Mouse (Mus musculus) Patski (cell line): ENCODE results near the gene Psmb8. TPM values are rescaled to one million over a fixed set of nuclear protein-coding genes. Genes with fewer than 3 reads are reported as not detected.

Experiments
- ATAC-seq: fragments of 100-300 bp; one replicate; pipeline ENCODE4 v1.8.0; 2021
- CTCF ChIA-PET: fragments of 350-600 bp; sonication (Branson Sonifier 250); formaldehyde crosslinking; loops from one replicate; lab custom pipeline; 2022; ENCODE audit warnings: inconsistent platforms; lab: Charles Lee
- POLR2A ChIA-PET: fragments of 350-600 bp; sonication (Branson Sonifier 250); formaldehyde crosslinking; loops from one replicate; lab custom pipeline; 2022; ENCODE audit warnings: antibody characterized with exemption, inconsistent platforms; lab: Charles Lee
- DNase-seq: peaks from one replicate; pipeline ENCODE4 v3.0.0-alpha.2; 2011; ENCODE audit warnings: low read depth, low spot score
- H3K27me3 ChIP-seq: fragments of 371-371 bp; one replicate; pipeline ENCODE4 v1.5.1; 2021
- CTCF ChIP-seq: fragments of 100-300 bp; IDR thresholded peaks from one replicate; pipeline ENCODE4 v1.5.1; 2021
- in situ Hi-C: fragments of 300-500 bp; cut with MboI; formaldehyde crosslinking; loops from 3 replicates; pipeline ENCODE4 v1.11.1; 2018; ENCODE audit warnings: low pct_unique_long_range_greater_than_20kb, mixed read lengths
- polyA plus RNA-seq: library from polyadenylated mRNA; unstranded; gene quantifications from one replicate; pipeline ENCODE4 v1.2.3, GENCODE M21; 2021

Psmb8 gene
- 18.7 TPM for polyA plus RNA-seq

- ATAC-seq: peak; percentile 72
- ChIA-PET POLR2A (interaction anchor here (0.5 kb wide), 1 partner anchor 856 kb away, joined by 3 read pairs; no protein-coding TSS in a partner anchor), CTCF (interaction anchor here (1.1 kb wide), 1 partner anchor 27 kb away, joined by 3 read pairs; no protein-coding TSS in a partner anchor)
- no peaks in the 10 kb centered on the region for H3K27me3 ChIP-seq
- in situ Hi-C loops: no loop called here
- no peak for DNase-seq
- TF ChIP-seq CTCF: no peak
These were observed at the start of gene Psmb8 for GRCm38 (mm10) chr17:34196941-34197894. TSS of gene Psmb8 (plus strand) at chr17:34197721.

- DNase-seq: peak; percentile 71
- POLR2A ChIA-PET: no interaction called here
- in situ Hi-C loops: no loop called here
- ATAC-seq: peak; percentile 94
- CTCF ChIA-PET: no interaction called here
- peaks cover 1% of the 10 kb centered on the region for H3K27me3 ChIP-seq
- no peak for TF ChIP-seq CTCF
These were observed 44.6 kb upstream of the Psmb8 start, which contains the start of gene H2-DMb1 for GRCm38 (mm10) chr17:34152923-34153322. TSS of gene H2-DMb1 (plus strand) at chr17:34153072.

GRCm38 (mm10) chr17:34155534-34155933 lies 42.0 kb upstream of the Psmb8 start:
- POLR2A ChIA-PET: no interaction called here
- CTCF ChIA-PET: no interaction called here
- DNase-seq (no peak), ATAC-seq (no peak)
- no peaks in the 10 kb centered on the region for H3K27me3 ChIP-seq
- TF ChIP-seq CTCF: no peak
- in situ Hi-C loops: no loop called here

- no peaks in the 10 kb centered on the region for H3K27me3 ChIP-seq
- POLR2A ChIA-PET: interaction anchor here (0.9 kb wide), 1 partner anchor 45 kb away, joined by 5 read pairs; the partner anchor contains the start of gene H2-DMa
These were observed 33.2 kb upstream of the Psmb8 start for GRCm38 (mm10) chr17:34164202-34164895.

GRCm38 (mm10) chr17:34165033-34165730 lies 32.3 kb upstream of the Psmb8 start:
- TF ChIP-seq CTCF: peak; percentile 62
- ATAC-seq (no peak), DNase-seq (no peak)
- no peaks in the 10 kb centered on the region for H3K27me3 ChIP-seq
- in situ Hi-C loops: loop anchor here (5.0 kb wide), 2 partner anchors 63 to 88 kb away; no protein-coding TSS in a partner anchor
- ChIA-PET POLR2A (interaction anchor here (0.7 to 1.5 kb wide), 4 partner anchors 30 to 46 kb away, joined by 4 to 5 read pairs (median 5); partner anchors contain the start of gene H2-DMa), CTCF (interaction anchor here (0.6 to 10.4 kb wide), 7 partner anchors 29 to 64 kb away, joined by 3 to 115 read pairs (median 5); no protein-coding TSS in a partner anchor)

More at GRCm38 (mm10) chr17:34164202-34164895, 33.2 kb upstream of the Psmb8 start:
- DNase-seq: no peak
- in situ Hi-C loops: no loop called here
- CTCF ChIA-PET: interaction anchor here (0.6 to 10.4 kb wide), 7 partner anchors 28 to 63 kb away, joined by 3 to 115 read pairs (median 5); no protein-coding TSS in a partner anchor
- TF ChIP-seq CTCF: peak; percentile 72
- no peak for ATAC-seq

GRCm38 (mm10) chr17:34169279-34169678 lies 28.2 kb upstream of the Psmb8 start:
- peaks cover 5% of the 10 kb centered on the region for H3K27me3 ChIP-seq
- TF ChIP-seq CTCF: peak; percentile 85
- DNase-seq: no peak
- peak; percentile 38 for ATAC-seq
- POLR2A ChIA-PET: no interaction called here
- CTCF ChIA-PET: interaction anchor here (0.7 to 10.4 kb wide), 13 partner anchors 10 to 180 kb away, joined by 3 to 115 read pairs (median 4); partner anchors contain the start of gene H2-Ob
- in situ Hi-C loops: loop anchor here (5.0 kb wide), 2 partner anchors 67 to 92 kb away; no protein-coding TSS in a partner anchor

- ATAC-seq (no peak), DNase-seq (no peak)
- ChIA-PET CTCF (interaction anchor here (0.7 to 10.4 kb wide), 29 partner anchors 9 to 180 kb away, joined by 3 to 115 read pairs (median 4); partner anchors contain the start of genes H2-Ob and Tap2), POLR2A (interaction anchor here (0.5 to 1.5 kb wide), 5 partner anchors 33 to 92 kb away, joined by 3 to 4 read pairs (median 3); partner anchors contain the start of gene Tap2)
- peaks cover 8% of the 10 kb centered on the region for H3K27me3 ChIP-seq
- in situ Hi-C loops: no loop called here
- TF ChIP-seq CTCF: no peak
These were observed 27.0 kb upstream of the Psmb8 start for GRCm38 (mm10) chr17:34170487-34170876.

GRCm38 (mm10) chr17:34170877-34171498 lies 26.5 kb upstream of the Psmb8 start:
- no peak for ATAC-seq
- POLR2A ChIA-PET: interaction anchor here (0.7 to 1.5 kb wide), 4 partner anchors 33 to 93 kb away, joined by 3 to 4 read pairs (median 3); partner anchors contain the start of gene Tap2
- CTCF ChIA-PET: interaction anchor here (0.7 to 10.4 kb wide), 24 partner anchors 8 to 179 kb away, joined by 3 to 115 read pairs (median 4); partner anchors contain the start of genes H2-Ob and Tap2
- peak; percentile 91 for TF ChIP-seq CTCF
- H3K27me3 ChIP-seq: peaks cover 8% of the 10 kb centered on the region
- no peak for DNase-seq
- in situ Hi-C loops: no loop called here

- peak; percentile 60 for TF ChIP-seq CTCF
- DNase-seq: no peak
- POLR2A ChIA-PET: no interaction called here
- no peak for ATAC-seq
- peaks cover 8% of the 10 kb centered on the region for H3K27me3 ChIP-seq
- CTCF ChIA-PET: interaction anchor here (1.0 to 10.4 kb wide), 5 partner anchors 10 to 177 kb away, joined by 3 to 115 read pairs (median 3); partner anchors contain the start of gene H2-Ob
- in situ Hi-C loops: no loop called here
These were observed 25.0 kb upstream of the Psmb8 start for GRCm38 (mm10) chr17:34172528-34172927.
